Mouse (Mus musculus): ENCODE measurements at regions not wholly inside any gene's neighbourhood (a gene's known extent, or its start where the extent isn't known, plus 50 kb on each side); places are given as distances from the start of the nearest gene placed in this dataset.

GRCm38 (mm10) chr11:111583606-111584005 lies 517.6 kb downstream of the Kcnj2 start:
- no peak for DNase-seq

GRCm38 (mm10) chr11:111599456-111599855 lies 533.5 kb downstream of the Kcnj2 start:
- DNase-seq = no peak

GRCm38 (mm10) chr11:111605146-111605545 lies 539.2 kb downstream of the Kcnj2 start:
- DNase-seq = no peak

- no peak for DNase-seq
These were observed 544.6 kb downstream of the Kcnj2 start for GRCm38 (mm10) chr11:111610522-111611015.

- DNase-seq = no peak
These were observed 577.6 kb downstream of the Kcnj2 start for GRCm38 (mm10) chr11:111643603-111644002.

- DNase-seq = peak; percentile 9
These were observed 586.9 kb downstream of the Kcnj2 start for GRCm38 (mm10) chr11:111652882-111653281.

GRCm38 (mm10) chr11:111657778-111658177 lies 591.8 kb downstream of the Kcnj2 start:
- no peak for DNase-seq

- DNase-seq = no peak
These were observed 592.7 kb downstream of the Kcnj2 start for GRCm38 (mm10) chr11:111658362-111659309.

GRCm38 (mm10) chr11:111663269-111663668 lies 597.3 kb downstream of the Kcnj2 start:
- no peak for DNase-seq

- no peak for DNase-seq
These were observed 600.4 kb downstream of the Kcnj2 start for GRCm38 (mm10) chr11:111666336-111666735.

GRCm38 (mm10) chr11:111671865-111672264 lies 605.9 kb downstream of the Kcnj2 start:
- no peak for DNase-seq

GRCm38 (mm10) chr11:111675673-111676072 lies 609.7 kb downstream of the Kcnj2 start:
- no peak for DNase-seq

GRCm38 (mm10) chr11:111682341-111682740 lies 616.4 kb downstream of the Kcnj2 start:
- DNase-seq = no peak

- DNase-seq = no peak
These were observed 617.9 kb downstream of the Kcnj2 start for GRCm38 (mm10) chr11:111683909-111684308.

- DNase-seq = peak; percentile 7
These were observed 621.8 kb downstream of the Kcnj2 start for GRCm38 (mm10) chr11:111687769-111688168.

- DNase-seq = no peak
These were observed 622.4 kb downstream of the Kcnj2 start for GRCm38 (mm10) chr11:111688186-111688860.

- DNase-seq = no peak
These were observed 623.9 kb downstream of the Kcnj2 start for GRCm38 (mm10) chr11:111689899-111690298.

- no peak for DNase-seq
These were observed 625.5 kb downstream of the Kcnj2 start for GRCm38 (mm10) chr11:111691512-111691911.

GRCm38 (mm10) chr11:111696668-111697067 lies 630.7 kb downstream of the Kcnj2 start:
- DNase-seq = no peak

- DNase-seq = no peak
These were observed 633.9 kb downstream of the Kcnj2 start for GRCm38 (mm10) chr11:111699862-111700261.

GRCm38 (mm10) chr11:111706882-111707281 lies 640.9 kb downstream of the Kcnj2 start:
- DNase-seq = no peak

GRCm38 (mm10) chr11:111715401-111715800 lies 649.4 kb downstream of the Kcnj2 start:
- DNase-seq = no peak

- no peak for DNase-seq
These were observed 656.3 kb downstream of the Kcnj2 start for GRCm38 (mm10) chr11:111722276-111722675.

GRCm38 (mm10) chr11:111728148-111728547 lies 662.2 kb downstream of the Kcnj2 start:
- no peak for DNase-seq

Measured in thymus, postnatal 4 days (tissue).